8 mouse cellular contexts compared by ENCODE assay signal in genomic region chr15:80080711-80081615, GRCm38 (mm10). TPM values are rescaled to one million over a fixed set of nuclear protein-coding genes. Genes with fewer than 3 reads are reported as not detected.
DNase-seq lines count a peak whose midpoint lies in the region; ATAC-seq and TF ChIP-seq lines count a peak whose summit lies in the region.

No protein-coding gene starts in this region.

- H3K4me1 ChIP-seq in heart, embryonic 10.5 days: peaks cover 26% of the 10 kb centered on the region
- H3K4me1 ChIP-seq in G1E (ENCODE audit: insufficient read depth, low read depth, low read length): peaks cover 41% of the 10 kb centered on the region
- peaks cover 26% of the 10 kb centered on the region for H3K4me1 ChIP-seq in embryonic facial prominence, embryonic 12.5 days
- H3K4me1 ChIP-seq in intestine, postnatal 0 days (replicated peaks; ENCODE audit: control insufficient read depth, insufficient read depth, low read length): 0 out of 2 replicates have a peak, but pooled peaks cover 3% of the 10 kb centered on the region
- H3K4me1 ChIP-seq in midbrain, embryonic 11.5 days (ENCODE audit: control insufficient read depth, insufficient read depth, low read length): peaks cover 22% of the 10 kb centered on the region

- peak overlapping the region; percentile 52; the same call in 1 of the 2 replicates for H3K27ac ChIP-seq in heart, embryonic 10.5 days
- peak overlapping the region; percentile 30; the same call in 1 of the 2 replicates for H3K27ac ChIP-seq in embryonic facial prominence, embryonic 12.5 days
- no peak overlapping the region for H3K27ac ChIP-seq in intestine, postnatal 0 days (ENCODE audit: low read depth, low read length)
- H3K27ac ChIP-seq in midbrain, embryonic 11.5 days (ENCODE audit: low read depth, low read length): no peak overlapping the region

- H3K27me3 ChIP-seq in heart, embryonic 10.5 days (ENCODE audit: insufficient read depth, poor library complexity, severe bottlenecking): no peaks in the 10 kb centered on the region
- no peaks in the 10 kb centered on the region for H3K27me3 ChIP-seq in G1E (ENCODE audit: insufficient read depth, low read length)
- no peaks in the 10 kb centered on the region for H3K27me3 ChIP-seq in embryonic facial prominence, embryonic 12.5 days
- no peaks in the 10 kb centered on the region for H3K27me3 ChIP-seq in intestine, postnatal 0 days (replicated peaks; ENCODE audit: control insufficient read depth, insufficient read depth, low read length)
- H3K27me3 ChIP-seq in midbrain, embryonic 11.5 days (ENCODE audit: control insufficient read depth, insufficient read depth, low read length): no peaks in the 10 kb centered on the region

- no peak for DNase-seq in heart, embryonic 10.5 days (ENCODE audit: low spot score)
- DNase-seq in heart, postnatal 14 days: no peak
- DNase-seq in G1E (ENCODE audit: low spot score): no peak
- DNase-seq in midbrain, embryonic 11.5 days (ENCODE audit: low spot score, missing footprints): no peak
- DNase-seq in frontal cortex, postnatal 14 days (ENCODE audit: low spot score in 2 of 2): no peak

- TF ChIP-seq CTCF in G1E (IDR thresholded peaks at IDR 0.05; ENCODE audit: low read depth, low read length): peak; percentile 32
- TF ChIP-seq CTCF in intestine, postnatal 0 days (IDR thresholded peaks at IDR 0.05; ENCODE audit: low read depth): peak; percentile 86

- no peak for ATAC-seq in G1E (ENCODE audit: extremely low read depth, insufficient number of reproducible peaks, low FRiP score, poor library complexity, severe bottlenecking)
- no peak for ATAC-seq in embryonic facial prominence, embryonic 12.5 days (ENCODE audit: insufficient number of reproducible peaks, insufficient read depth, low FRiP score, low TSS enrichment)
- no peak for ATAC-seq in intestine, postnatal 0 days
- ATAC-seq in midbrain, embryonic 11.5 days (ENCODE audit: low FRiP score): no peak
- ATAC-seq in megakaryocyte-erythroid progenitor cell, adult 5-6 weeks (replicated peaks; ENCODE audit: low FRiP score, low TSS enrichment, poor library complexity, severe bottlenecking): no peak

- H3K9me3 ChIP-seq in heart, embryonic 10.5 days: no peaks in the 10 kb centered on the region
- H3K9me3 ChIP-seq in G1E (replicated peaks): no peaks in the 10 kb centered on the region
- no peaks in the 10 kb centered on the region for H3K9me3 ChIP-seq in embryonic facial prominence, embryonic 12.5 days
- H3K9me3 ChIP-seq in intestine, postnatal 0 days (ENCODE audit: control insufficient read depth): no peaks in the 10 kb centered on the region
- H3K9me3 ChIP-seq in midbrain, embryonic 11.5 days (ENCODE audit: control insufficient read depth, low read length): no peaks in the 10 kb centered on the region

- H3K36me3 ChIP-seq in heart, embryonic 10.5 days: peaks cover 60% of the 10 kb centered on the region
- peaks cover 66% of the 10 kb centered on the region for H3K36me3 ChIP-seq in G1E (replicated peaks)
- peaks cover 57% of the 10 kb centered on the region for H3K36me3 ChIP-seq in embryonic facial prominence, embryonic 12.5 days
- H3K36me3 ChIP-seq in intestine, postnatal 0 days (ENCODE audit: control insufficient read depth, insufficient read depth): peaks cover 57% of the 10 kb centered on the region
- peaks cover 32% of the 10 kb centered on the region for H3K36me3 ChIP-seq in midbrain, embryonic 11.5 days (ENCODE audit: control insufficient read depth, insufficient read depth, low read length)

- WGBS in heart, embryonic 10.5 days: 72% methylated on average over 9 of the region's 9 CpGs
- WGBS in embryonic facial prominence, embryonic 12.5 days: 58% methylated on average over 9 of the region's 9 CpGs
- 31% methylated on average over 9 of the region's 9 CpGs for WGBS in intestine, postnatal 0 days
- WGBS in midbrain, embryonic 11.5 days: 55% methylated on average over 9 of the region's 9 CpGs

- H3K4me3 ChIP-seq in heart, embryonic 10.5 days: peak overlapping the region; percentile 81
- H3K4me3 ChIP-seq in G1E (ENCODE audit: low read depth, low read length): peak overlapping the region; percentile 85
- H3K4me3 ChIP-seq in embryonic facial prominence, embryonic 12.5 days: peak overlapping the region; percentile 92
- H3K4me3 ChIP-seq in intestine, postnatal 0 days (ENCODE audit: low read depth, low read length): peak overlapping the region; percentile 60
- H3K4me3 ChIP-seq in midbrain, embryonic 11.5 days (ENCODE audit: low read depth, low read length): peak overlapping the region; percentile 78

- intact Hi-C loops in heart, postnatal 14 days (cut with DNase I): loop anchor here (5.0 kb wide), 1 partner anchor 249 kb away; the partner anchor contains the start of genes Cbx6 and Npcd

- peak overlapping the region; percentile 95 for H3K9ac ChIP-seq in embryonic facial prominence, embryonic 12.5 days
- H3K9ac ChIP-seq in intestine, postnatal 0 days (ENCODE audit: low read depth, low read length): 0 out of 2 replicates have a peak overlapping the region, but pooled peaks have one; percentile 64
- H3K9ac ChIP-seq in midbrain, embryonic 11.5 days (ENCODE audit: low read length): peak overlapping the region; percentile 97

- H3K4me2 ChIP-seq in embryonic facial prominence, embryonic 12.5 days (replicated peaks): peak overlapping the region; percentile 71
- H3K4me2 ChIP-seq in intestine, postnatal 0 days (replicated peaks; ENCODE audit: low read depth): peak overlapping the region; percentile 70
- peak overlapping the region; percentile 55 for H3K4me2 ChIP-seq in midbrain, embryonic 11.5 days

RNA-seq across cellular contexts. Expression of gene Syngr1, which starts 10.2 kb away (rescaled TPM):
- 6.7 and 11.6 TPM in 2 replicates for polyA plus RNA-seq in heart, embryonic 10.5 days (2016; fragmentation: Nextera tagmentation; extraction: Ambion mirVana)
- total RNA-seq in heart, postnatal 14 days (2021): 10 to 100 TPM; 77.8 to 79.6 TPM
- 41.4 and 44.2 TPM in 2 replicates for total RNA-seq in G1E (2014; fragmentation: Nextera tagmentation)
- total RNA-seq in G1E (2017): 74.6 and 96.9 TPM in 2 replicates
- polyA plus RNA-seq in G1E (2012): 86.9 and 89.8 TPM in 2 replicates
- polyA plus RNA-seq in embryonic facial prominence, embryonic 12.5 days (2016; fragmentation: Nextera tagmentation; extraction: Ambion mirVana): 6.4 and 8.1 TPM in 2 replicates
- 6.8 and 10.4 TPM in 2 replicates for polyA plus RNA-seq in intestine, postnatal 0 days (2015; fragmentation: Nextera tagmentation; extraction: Ambion mirVana)
- polyA plus RNA-seq in midbrain, embryonic 11.5 days (2014; fragmentation: Nextera tagmentation; extraction: Ambion mirVana): 6.2 and 7.4 TPM in 2 replicates
- total RNA-seq in megakaryocyte-erythroid progenitor cell, adult 5-6 weeks (2014; fragmentation: Nextera tagmentation): 12.7 and 18.1 TPM in 2 replicates
- 5.9 and 7.0 TPM in 2 replicates for total RNA-seq in megakaryocyte-erythroid progenitor cell, adult 5-6 weeks (2017)

RNA-seq across cellular contexts. Expression of gene Rpl3, which starts 10.7 kb away (rescaled TPM):
- polyA plus RNA-seq in heart, embryonic 10.5 days (2016; fragmentation: Nextera tagmentation; extraction: Ambion mirVana): 770 and 980 TPM in 2 replicates
- 100 to 1,000 TPM; 278 to 293 TPM for total RNA-seq in heart, postnatal 14 days (2021)
- 1,019 and 1,021 TPM in 2 replicates for total RNA-seq in G1E (2014; fragmentation: Nextera tagmentation)
- 1,569 and 1,698 TPM in 2 replicates for total RNA-seq in G1E (2017)
- 114 and 176 TPM in 2 replicates for polyA plus RNA-seq in G1E (2012)
- polyA plus RNA-seq in embryonic facial prominence, embryonic 12.5 days (2016; fragmentation: Nextera tagmentation; extraction: Ambion mirVana): 944 and 1,004 TPM in 2 replicates
- polyA plus RNA-seq in intestine, postnatal 0 days (2015; fragmentation: Nextera tagmentation; extraction: Ambion mirVana): 436 and 450 TPM in 2 replicates
- 1,032 and 1,053 TPM in 2 replicates for polyA plus RNA-seq in midbrain, embryonic 11.5 days (2014; fragmentation: Nextera tagmentation; extraction: Ambion mirVana)
- 2,690 and 2,775 TPM in 2 replicates for total RNA-seq in megakaryocyte-erythroid progenitor cell, adult 5-6 weeks (2014; fragmentation: Nextera tagmentation)
- 3,160 and 3,275 TPM in 2 replicates for total RNA-seq in megakaryocyte-erythroid progenitor cell, adult 5-6 weeks (2017)

RNA-seq across cellular contexts. Expression of gene Tab1, which starts 52.0 kb away (rescaled TPM):
- 34.2 and 38.1 TPM in 2 replicates for polyA plus RNA-seq in heart, embryonic 10.5 days (2016; fragmentation: Nextera tagmentation; extraction: Ambion mirVana)
- total RNA-seq in heart, postnatal 14 days (2021): 10 to 100 TPM; 27.8 to 32.4 TPM
- total RNA-seq in G1E (2014; fragmentation: Nextera tagmentation) (19.0 and 27.2 TPM in 2 replicates), G1E (2017) (22.3 and 25.0 TPM in 2 replicates)
- 23.6 and 29.1 TPM in 2 replicates for polyA plus RNA-seq in G1E (2012)
- polyA plus RNA-seq in embryonic facial prominence, embryonic 12.5 days (2016; fragmentation: Nextera tagmentation; extraction: Ambion mirVana): 47.5 and 48.5 TPM in 2 replicates
- 12.6 and 13.6 TPM in 2 replicates for polyA plus RNA-seq in intestine, postnatal 0 days (2015; fragmentation: Nextera tagmentation; extraction: Ambion mirVana)
- 24.9 and 29.4 TPM in 2 replicates for polyA plus RNA-seq in midbrain, embryonic 11.5 days (2014; fragmentation: Nextera tagmentation; extraction: Ambion mirVana)
- total RNA-seq in megakaryocyte-erythroid progenitor cell, adult 5-6 weeks (2014; fragmentation: Nextera tagmentation): 34.4 and 68.3 TPM in 2 replicates
- total RNA-seq in megakaryocyte-erythroid progenitor cell, adult 5-6 weeks (2017): 13.8 and 20.4 TPM in 2 replicates

Comparison
In these comparisons a context has a peak if more than half of its experiments do, and no peak if none do; other contexts are left out.
1. H3K27ac ChIP-seq: peak in heart, embryonic 10.5 days (single experiment) and embryonic facial prominence, embryonic 12.5 days (single experiment); none in intestine, postnatal 0 days (single experiment) and midbrain, embryonic 11.5 days (single experiment).
2. Peak in every context shown above with its lines, with median percentiles within 50 percentile points of each other: H3K4me3 ChIP-seq, H3K4me2 ChIP-seq and H3K9ac ChIP-seq.